Mouse (Mus musculus) common myeloid progenitor, adult 5-6 weeks (primary cell): ENCODE measurements around the gene Plekhf1. TPM values are rescaled to one million over a fixed set of nuclear protein-coding genes. Genes with fewer than 3 reads are reported as not detected.

Experiments used
- ATAC-seq: replicated peaks from 2 replicates; pipeline ENCODE4 v1.8.0; 2016; ENCODE audit warnings: low read depth, mild to moderate bottlenecking, moderate TSS enrichment, inconsistent platforms; ENCODE audit not compliant: poor library complexity, severe bottlenecking
- total RNA-seq: library from RNA; stranded (forward); fragments of 200-1000, 187-1606 nt; gene quantifications from 2 replicates; pipeline ENCODE4 v1.2.3, GENCODE M21; 2017

The Plekhf1 gene
- total RNA-seq, 1 experiment from 2014 or later, result 0.27 TPM

- ATAC-seq, result peak; percentile 90
Measured at GRCm38 (mm10) chr7:38189136-38189982, 38.5 kb downstream of the Plekhf1 start.

- ATAC-seq, result no peak
Measured at GRCm38 (mm10) chr7:38188281-38189075, 39.3 kb downstream of the Plekhf1 start.

- ATAC-seq, result no peak
Measured at GRCm38 (mm10) chr7:38187796-38188195, 40.0 kb downstream of the Plekhf1 start.

- peak; percentile 7; the same call in 1 of the 2 replicates for ATAC-seq
Measured at GRCm38 (mm10) chr7:38186861-38187260, 41.0 kb downstream of the Plekhf1 start.

- ATAC-seq, result no peak
Measured at GRCm38 (mm10) chr7:38184786-38185185, 43.0 kb downstream of the Plekhf1 start.

GRCm38 (mm10) chr7:38184418-38184745 is 43.4 kb downstream of the Plekhf1 start:
- no peak for ATAC-seq

GRCm38 (mm10) chr7:38183709-38184417 is 44.0 kb downstream of the Plekhf1 start:
- peak; percentile 79 for ATAC-seq

- ATAC-seq, result peak; percentile 43
Measured at GRCm38 (mm10) chr7:38182962-38183687, 44.7 kb downstream of the Plekhf1 start, which contains the start of gene 1600014C10Rik. Gene 1600014C10Rik (plus strand): TSS chr7:38183217.

- peak; percentile 57 for ATAC-seq
Measured at GRCm38 (mm10) chr7:38182596-38182961, 45.2 kb downstream of the Plekhf1 start.

GRCm38 (mm10) chr7:38181366-38181765 is 46.5 kb downstream of the Plekhf1 start:
- no peak for ATAC-seq

GRCm38 (mm10) chr7:38179896-38180295 is 47.9 kb downstream of the Plekhf1 start:
- no peak for ATAC-seq

GRCm38 (mm10) chr7:38176056-38176455 is 51.8 kb downstream of the Plekhf1 start:
- ATAC-seq, result no peak

GRCm38 (mm10) chr7:38174321-38175148 is 53.3 kb downstream of the Plekhf1 start:
- peak; percentile 84 for ATAC-seq

- no peak for ATAC-seq
Measured at GRCm38 (mm10) chr7:38173871-38174270, 53.9 kb downstream of the Plekhf1 start.

- peak; percentile 74 for ATAC-seq
Measured at GRCm38 (mm10) chr7:38167724-38168141, 60.1 kb downstream of the Plekhf1 start.
